Mouse (Mus musculus) heart, postnatal 0 days (tissue): ENCODE data around the gene March5.

Experiments
- CTCF ChIP-seq: IDR thresholded peaks from 2 replicates; pipeline ENCODE4 v1.5.1; 2016; ENCODE audit warnings: antibody characterized with exemption, control low read depth, low read depth
- EP300 ChIP-seq: IDR thresholded peaks from 2 replicates; pipeline ENCODE4 v1.6.1; 2016; ENCODE audit warnings: antibody characterized with exemption, low read depth

DNA sequence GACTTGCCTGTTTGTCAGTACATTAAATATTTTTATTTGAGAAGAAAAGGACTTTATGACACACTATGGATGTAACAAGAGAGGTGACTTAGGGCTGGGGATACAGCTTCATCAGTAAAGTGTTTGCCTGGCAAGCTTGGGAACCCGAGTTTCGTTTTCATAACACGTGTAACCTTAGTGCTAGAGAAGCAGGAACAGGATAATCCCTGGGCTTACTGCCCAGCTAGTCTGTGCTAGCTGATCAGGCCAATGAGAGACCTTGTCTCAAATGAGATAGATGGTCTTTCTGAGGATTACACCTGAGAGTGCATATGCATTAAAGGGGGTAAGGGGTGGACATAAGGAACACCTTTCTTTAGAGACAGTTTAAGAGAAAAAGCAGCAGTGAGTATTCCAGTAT, 4.1 kb downstream of the March5 start:
- TF ChIP-seq CTCF, result no peak
- no peak for TF ChIP-seq EP300
